Mouse (Mus musculus): ENCODE measurements around the gene Lrrc3c.
A peak's percentile ranks its signal among the peaks of the same experiment; 100 is the strongest.

The Lrrc3c gene

GRCm38 (mm10) chr11:98597991-98598390 is at the start of gene Lrrc3c:
Lrrc3c (plus strand) TSS chr11:98598291.
- DNase-seq (ENCODE audit: low spot score in 2 of 2), result no peak

DNA sequence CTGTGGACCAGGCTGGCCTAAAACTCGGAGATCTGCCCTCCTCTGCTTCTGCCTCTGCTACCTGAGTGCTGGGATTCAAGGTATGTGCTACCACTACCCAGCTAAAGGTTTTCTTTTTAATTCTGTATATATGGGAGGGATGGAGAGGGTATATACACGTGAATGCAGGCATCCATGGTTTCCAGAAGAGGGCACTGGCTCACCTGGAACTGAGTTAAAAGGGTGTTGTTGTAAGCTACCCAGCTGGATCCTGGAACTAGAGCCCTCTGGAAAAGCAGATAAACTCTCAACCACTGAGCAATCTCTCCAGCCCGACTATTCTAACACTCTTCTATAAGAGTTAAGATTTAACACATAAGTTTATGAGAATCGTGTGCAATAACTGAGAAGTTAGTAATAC is 48.7 kb upstream of the Lrrc3c start:
- DNase-seq (ENCODE audit: low spot score in 2 of 2), result no peak

GRCm38 (mm10) chr11:98550311-98550974 is 47.6 kb upstream of the Lrrc3c start:
- peak; percentile 69 to 76 for DNase-seq (ENCODE audit: low spot score in 2 of 2)

GRCm38 (mm10) chr11:98550975-98551828 is 46.9 kb upstream of the Lrrc3c start, which contains the start of gene Zpbp2:
Zpbp2 (plus strand) TSS chr11:98551097.
- DNase-seq (ENCODE audit: low spot score in 2 of 2), result peak; percentile 93 to 96

GRCm38 (mm10) chr11:98553966-98554365 is 44.1 kb upstream of the Lrrc3c start:
- no peak for DNase-seq (ENCODE audit: low spot score in 2 of 2)

- peak in 1 of 2 experiments; percentile 13 for DNase-seq (ENCODE audit: low spot score in 2 of 2)
Measured at GRCm38 (mm10) chr11:98555124-98555700, 42.9 kb upstream of the Lrrc3c start.

DNA sequence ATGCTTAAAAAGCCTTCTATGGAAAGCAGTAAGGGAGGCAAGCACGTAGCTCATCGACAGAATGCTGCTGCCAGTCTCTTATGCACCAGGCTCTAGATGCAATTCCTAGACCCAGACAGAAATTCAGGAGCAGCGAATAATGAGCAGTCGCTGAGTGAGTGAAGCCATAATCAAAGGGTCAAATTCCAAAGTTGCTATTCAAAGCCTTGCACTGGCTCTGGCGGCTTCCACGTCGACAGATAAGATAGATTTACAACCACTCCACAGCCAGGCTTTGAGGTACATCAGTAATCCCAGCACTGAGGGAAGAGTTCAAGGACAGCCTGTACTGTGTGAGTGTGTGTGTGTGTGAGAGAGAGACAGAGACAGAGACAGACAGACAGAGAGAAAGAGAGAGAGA is 37.1 kb upstream of the Lrrc3c start:
- DNase-seq (ENCODE audit: low spot score in 2 of 2), result no peak

DNA sequence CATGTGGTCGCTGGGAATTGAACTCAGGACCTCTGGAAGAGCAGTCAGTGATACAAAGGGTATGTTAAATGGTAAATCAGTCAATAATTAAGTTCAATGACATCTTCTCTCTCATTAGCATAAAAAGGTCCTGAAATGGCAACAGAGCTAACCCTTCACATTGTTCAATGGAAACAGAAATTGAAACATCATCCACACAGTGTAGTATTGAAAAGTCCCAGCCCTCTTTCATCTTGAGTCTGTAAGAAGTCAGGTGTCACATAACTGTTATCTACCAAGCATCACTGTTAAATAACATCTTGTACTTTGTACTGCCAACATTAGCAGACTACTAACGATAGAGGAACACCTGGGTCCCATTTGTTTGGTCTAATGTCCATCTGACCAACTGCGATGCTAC is 35.1 kb upstream of the Lrrc3c start:
- no peak for DNase-seq (ENCODE audit: low spot score in 2 of 2)

DNA sequence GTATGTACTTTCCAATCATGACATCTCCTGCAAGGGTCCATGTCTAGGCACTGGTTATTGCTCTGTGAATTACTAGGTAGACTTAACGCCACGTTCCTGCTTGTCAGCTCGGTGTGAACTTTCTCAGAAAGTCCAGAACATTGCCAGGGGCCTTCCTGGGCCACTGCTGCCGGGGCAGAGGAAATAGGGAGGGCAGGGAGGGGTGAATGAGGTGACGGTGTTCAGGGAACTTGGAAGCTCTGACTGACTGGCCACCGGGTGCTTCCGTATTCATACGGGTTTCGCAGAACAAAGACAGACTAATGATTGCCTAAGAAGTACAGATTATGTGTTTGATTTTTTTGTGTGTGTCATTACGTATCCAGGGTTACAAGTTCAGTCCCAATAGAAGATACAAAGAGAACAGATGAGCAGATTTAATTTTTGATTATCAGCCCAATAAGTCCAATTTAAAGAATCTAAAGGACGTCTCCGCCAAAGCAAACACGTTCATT is 34.1 kb upstream of the Lrrc3c start:
- DNase-seq (ENCODE audit: low spot score in 2 of 2), result no peak

- peak; percentile 45 to 46 for DNase-seq (ENCODE audit: low spot score in 2 of 2)
Measured at GRCm38 (mm10) chr11:98568326-98568725, 29.8 kb upstream of the Lrrc3c start.

DNA sequence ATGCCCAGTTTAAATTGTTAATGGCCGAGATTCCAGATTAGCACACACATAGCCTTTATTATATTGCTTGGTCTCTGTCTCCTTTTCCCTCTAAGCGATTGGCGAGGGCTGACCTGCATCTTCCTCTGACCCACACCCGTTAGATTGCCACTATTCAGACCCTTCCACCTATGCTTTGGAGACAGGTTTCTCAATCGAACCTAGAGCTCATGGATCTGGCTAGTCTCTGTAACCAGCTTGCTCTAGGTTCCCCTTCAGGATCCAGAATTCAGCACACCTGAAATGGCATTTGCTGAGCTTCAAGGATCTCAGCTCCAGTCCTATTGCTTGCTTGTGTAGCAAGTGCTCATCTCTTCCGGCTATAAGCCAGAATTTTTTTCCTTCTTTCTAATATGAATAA is 28.6 kb upstream of the Lrrc3c start:
- no peak for DNase-seq (ENCODE audit: low spot score in 2 of 2)

DNA sequence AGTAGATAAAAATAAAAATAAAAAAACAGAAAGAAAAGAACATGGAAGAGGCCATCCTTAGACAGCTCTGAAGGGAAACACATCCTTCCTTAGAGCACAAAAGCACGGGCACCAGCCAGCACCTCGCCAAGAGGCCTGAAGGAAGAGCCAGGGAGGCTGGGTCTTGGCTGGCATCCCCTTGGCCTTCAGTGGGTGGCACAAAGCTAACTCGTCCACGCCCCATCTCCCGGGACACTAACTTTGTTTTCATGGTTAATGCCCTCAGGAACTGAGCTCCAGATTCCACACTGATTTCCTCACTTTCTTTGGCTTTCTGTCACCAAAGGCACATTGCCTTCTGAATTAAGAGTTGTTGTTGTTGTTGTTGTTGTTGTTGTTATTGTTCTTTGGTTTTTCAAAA is 20.3 kb upstream of the Lrrc3c start:
- no peak for DNase-seq (ENCODE audit: low spot score in 2 of 2)

GRCm38 (mm10) chr11:98580301-98581121 is 17.6 kb upstream of the Lrrc3c start:
- DNase-seq (ENCODE audit: low spot score in 2 of 2), result no peak

DNA sequence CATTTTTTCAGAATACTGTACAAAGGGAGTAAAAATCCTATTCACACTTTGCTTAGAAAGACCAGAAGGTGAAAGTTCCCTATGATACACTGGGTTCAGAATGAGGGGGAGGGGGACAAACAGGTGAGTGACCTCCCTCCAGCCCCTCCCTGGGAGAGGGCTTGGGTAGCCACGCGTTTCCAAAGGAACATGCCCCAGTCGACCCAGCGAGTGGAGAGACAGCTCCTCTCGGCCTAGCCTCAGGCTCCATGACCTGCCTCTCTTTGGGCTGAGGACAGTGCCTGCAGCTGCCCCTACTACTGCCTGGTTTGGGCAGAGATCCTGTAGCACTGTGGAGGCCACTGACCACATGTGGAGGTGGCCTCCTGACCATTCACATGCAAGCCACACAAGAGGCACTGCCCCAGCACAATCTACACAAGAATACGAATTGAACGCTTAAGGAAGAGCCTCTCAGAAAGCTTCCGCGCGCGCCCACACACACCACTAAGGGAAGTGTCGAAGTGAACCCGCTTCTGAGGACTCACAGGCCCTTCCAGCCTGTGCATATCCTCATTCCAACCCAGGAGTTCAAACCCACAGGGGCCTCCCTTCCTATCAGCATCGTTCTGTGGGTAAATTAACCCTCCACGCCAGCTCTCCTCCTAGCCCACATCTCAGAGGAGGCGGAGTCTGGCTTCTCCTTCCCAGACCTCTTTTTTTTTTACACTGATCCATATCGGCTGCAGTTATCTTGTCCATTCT is 16.6 kb upstream of the Lrrc3c start:
- DNase-seq (ENCODE audit: low spot score in 2 of 2), result no peak

GRCm38 (mm10) chr11:98582030-98582388 is 16.1 kb upstream of the Lrrc3c start:
- DNase-seq (ENCODE audit: low spot score in 2 of 2), result no peak

- no peak for DNase-seq (ENCODE audit: low spot score in 2 of 2)
Measured at GRCm38 (mm10) chr11:98582551-98583264, 15.4 kb upstream of the Lrrc3c start.

DNA sequence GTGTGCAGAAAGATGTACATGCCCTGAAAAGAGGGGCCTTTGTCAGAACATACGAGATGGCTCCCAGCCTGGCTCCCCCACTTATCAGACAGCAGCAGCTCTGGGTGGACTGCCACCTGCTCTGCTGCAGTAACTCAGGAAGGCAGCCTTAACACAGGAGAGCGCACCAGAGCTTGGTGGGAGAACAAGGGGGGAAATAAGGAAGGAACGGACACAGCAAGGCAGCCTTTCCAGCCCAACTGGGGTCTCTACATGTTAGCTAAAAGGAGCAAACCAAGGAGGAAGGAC is 14.9 kb upstream of the Lrrc3c start:
- no peak for DNase-seq (ENCODE audit: low spot score in 2 of 2)

DNA sequence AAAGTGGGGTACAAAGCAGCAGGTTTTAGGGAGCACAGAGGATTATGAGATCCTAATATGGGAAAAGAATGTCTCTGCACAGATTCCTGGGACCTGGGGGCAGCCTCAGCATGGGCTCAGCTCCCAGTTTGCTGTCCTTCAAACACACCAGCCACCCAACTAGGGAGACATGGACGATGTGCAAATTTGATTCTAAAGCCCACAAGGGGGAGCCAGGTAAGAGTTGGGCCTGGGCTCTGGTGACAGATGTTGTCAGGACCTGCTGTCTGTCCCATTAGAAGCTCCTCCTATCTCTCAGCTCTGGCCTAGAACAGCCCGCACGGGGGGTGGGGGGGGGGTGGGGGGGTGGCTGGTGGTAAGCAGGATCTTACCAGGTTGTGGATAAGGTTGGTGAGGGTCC is 14.5 kb upstream of the Lrrc3c start:
- DNase-seq (ENCODE audit: low spot score in 2 of 2), result no peak

GRCm38 (mm10) chr11:98584146-98584545 is 13.9 kb upstream of the Lrrc3c start:
- DNase-seq (ENCODE audit: low spot score in 2 of 2), result no peak

- no peak for DNase-seq (ENCODE audit: low spot score in 2 of 2)
Measured at GRCm38 (mm10) chr11:98584629-98585177, 13.4 kb upstream of the Lrrc3c start.

Data from natural killer cell, adult 2 months (primary cell).